Mouse (Mus musculus): ENCODE data around the gene 9430097D07Rik. TPM values are rescaled to one million over a fixed set of nuclear protein-coding genes. Genes with fewer than 3 reads are reported as not detected.

9430097D07Rik gene
- polyA plus RNA-seq, 1 experiment from 2014 or later: not detected

- Histone ChIP-seq H3K9ac (no peak overlapping the region), H3K4me3 (replicated peaks) (no peak overlapping the region), H3K27ac (no peak overlapping the region), H3K36me3 (no peaks in the 10 kb centered on the region), H3K27me3 (no peaks in the 10 kb centered on the region), H3K4me2 (no peak overlapping the region), H3K9me3 (replicated peaks) (no peaks in the 10 kb centered on the region), H3K4me1 (replicated peaks) (peaks cover 15% of the 10 kb centered on the region)
- WGBS (ENCODE audit: insufficient replicate concordance): 48% methylated on average over 7 of the region's 7 CpGs
- DNase-seq (no peak), ATAC-seq (ENCODE audit: low read depth) (no peak)
Observed at GRCm38 (mm10) chr2:32556019-32556418, 19.5 kb downstream of the 9430097D07Rik start.

GRCm38 (mm10) chr2:32555484-32555883 is 20.0 kb downstream of the 9430097D07Rik start:
- H3K4me2 ChIP-seq: no peak overlapping the region
- WGBS (ENCODE audit: insufficient replicate concordance): 47% methylated on average over 4 of the region's 4 CpGs
- no peak overlapping the region for H3K27ac ChIP-seq
- DNase-seq (no peak), ATAC-seq (ENCODE audit: low read depth) (no peak)
- no peak overlapping the region for H3K9ac ChIP-seq
- peaks cover 11% of the 10 kb centered on the region for H3K4me1 ChIP-seq (replicated peaks)
- H3K9me3 ChIP-seq (replicated peaks): no peaks in the 10 kb centered on the region
- H3K27me3 ChIP-seq: no peaks in the 10 kb centered on the region
- no peak overlapping the region for H3K4me3 ChIP-seq (replicated peaks)
- H3K36me3 ChIP-seq: no peaks in the 10 kb centered on the region

- no peak overlapping the region for H3K4me2 ChIP-seq
- ATAC-seq (ENCODE audit: low read depth): no peak
- DNase-seq: no peak
- H3K4me1 ChIP-seq (replicated peaks): 0 out of 2 replicates have a peak, but pooled peaks cover 4% of the 10 kb centered on the region
- H3K4me3 ChIP-seq (replicated peaks): no peak overlapping the region
- H3K36me3 ChIP-seq: no peaks in the 10 kb centered on the region
- H3K9ac ChIP-seq: no peak overlapping the region
- H3K9me3 ChIP-seq (replicated peaks): no peaks in the 10 kb centered on the region
- 20% methylated on average over 7 of the region's 7 CpGs for WGBS (ENCODE audit: insufficient replicate concordance)
- no peaks in the 10 kb centered on the region for H3K27me3 ChIP-seq
- H3K27ac ChIP-seq: no peak overlapping the region
Observed at GRCm38 (mm10) chr2:32553592-32554148, 21.8 kb downstream of the 9430097D07Rik start.

GRCm38 (mm10) chr2:32551236-32551635 is 24.2 kb downstream of the 9430097D07Rik start:
- Histone ChIP-seq H3K27ac (no peak overlapping the region), H3K9me3 (replicated peaks) (no peaks in the 10 kb centered on the region), H3K4me1 (replicated peaks) (0 out of 2 replicates have a peak, but pooled peaks cover 4% of the 10 kb centered on the region), H3K4me3 (replicated peaks) (no peak overlapping the region), H3K36me3 (no peaks in the 10 kb centered on the region), H3K27me3 (no peaks in the 10 kb centered on the region), H3K9ac (no peak overlapping the region), H3K4me2 (no peak overlapping the region)
- 69% methylated on average over 5 of the region's 5 CpGs for WGBS (ENCODE audit: insufficient replicate concordance)
- DNase-seq (no peak), ATAC-seq (ENCODE audit: low read depth) (no peak)

- Histone ChIP-seq H3K4me2 (no peak overlapping the region), H3K4me3 (replicated peaks) (no peak overlapping the region), H3K36me3 (no peaks in the 10 kb centered on the region), H3K9me3 (replicated peaks) (no peaks in the 10 kb centered on the region), H3K9ac (no peak overlapping the region), H3K4me1 (replicated peaks) (no peaks in the 10 kb centered on the region), H3K27me3 (no peaks in the 10 kb centered on the region), H3K27ac (no peak overlapping the region)
- DNase-seq (no peak), ATAC-seq (ENCODE audit: low read depth) (no peak)
- 58% methylated on average over 6 of the region's 6 CpGs for WGBS (ENCODE audit: insufficient replicate concordance)
Observed at GRCm38 (mm10) chr2:32549764-32550163, 25.7 kb downstream of the 9430097D07Rik start.

GRCm38 (mm10) chr2:32549171-32549570 is 26.3 kb downstream of the 9430097D07Rik start:
- 78% methylated on average over 9 of the region's 9 CpGs for WGBS (ENCODE audit: insufficient replicate concordance)
- ATAC-seq (ENCODE audit: low read depth) (no peak), DNase-seq (no peak)
- Histone ChIP-seq H3K36me3 (no peaks in the 10 kb centered on the region), H3K4me2 (no peak overlapping the region), H3K9me3 (replicated peaks) (no peaks in the 10 kb centered on the region), H3K4me3 (replicated peaks) (no peak overlapping the region), H3K4me1 (replicated peaks) (no peaks in the 10 kb centered on the region), H3K27ac (no peak overlapping the region), H3K27me3 (no peaks in the 10 kb centered on the region), H3K9ac (no peak overlapping the region)

GRCm38 (mm10) chr2:32547964-32548739 is 27.3 kb downstream of the 9430097D07Rik start:
- no peak for DNase-seq
- Histone ChIP-seq H3K27ac (no peak overlapping the region), H3K9me3 (replicated peaks) (no peaks in the 10 kb centered on the region), H3K36me3 (no peaks in the 10 kb centered on the region), H3K4me1 (replicated peaks) (no peaks in the 10 kb centered on the region), H3K4me3 (replicated peaks) (no peak overlapping the region), H3K27me3 (no peaks in the 10 kb centered on the region), H3K9ac (no peak overlapping the region), H3K4me2 (no peak overlapping the region)
- 64% methylated on average over 7 of the region's 7 CpGs for WGBS (ENCODE audit: insufficient replicate concordance)
- no peak for ATAC-seq (ENCODE audit: low read depth)

GRCm38 (mm10) chr2:32547380-32547779 is 28.1 kb downstream of the 9430097D07Rik start:
- H3K27ac ChIP-seq: no peak overlapping the region
- no peaks in the 10 kb centered on the region for H3K36me3 ChIP-seq
- H3K4me3 ChIP-seq (replicated peaks): no peak overlapping the region
- 75% methylated on average over 5 of the region's 5 CpGs for WGBS (ENCODE audit: insufficient replicate concordance)
- H3K4me2 ChIP-seq: no peak overlapping the region
- no peaks in the 10 kb centered on the region for H3K9me3 ChIP-seq (replicated peaks)
- no peaks in the 10 kb centered on the region for H3K27me3 ChIP-seq
- no peak for DNase-seq
- no peaks in the 10 kb centered on the region for H3K4me1 ChIP-seq (replicated peaks)
- no peak for ATAC-seq (ENCODE audit: low read depth)
- H3K9ac ChIP-seq: no peak overlapping the region

GRCm38 (mm10) chr2:32546951-32547350 is 28.5 kb downstream of the 9430097D07Rik start:
- no peak overlapping the region for H3K27ac ChIP-seq
- no peaks in the 10 kb centered on the region for H3K27me3 ChIP-seq
- no peak for DNase-seq
- H3K36me3 ChIP-seq: no peaks in the 10 kb centered on the region
- ATAC-seq (ENCODE audit: low read depth): no peak
- no peak overlapping the region for H3K9ac ChIP-seq
- H3K9me3 ChIP-seq (replicated peaks): no peaks in the 10 kb centered on the region
- no peak overlapping the region for H3K4me3 ChIP-seq (replicated peaks)
- H3K4me2 ChIP-seq: no peak overlapping the region
- H3K4me1 ChIP-seq (replicated peaks): no peaks in the 10 kb centered on the region
- WGBS (ENCODE audit: insufficient replicate concordance): 88% methylated on average over 1 of the region's 1 CpGs

- H3K9me3 ChIP-seq (replicated peaks): no peaks in the 10 kb centered on the region
- H3K36me3 ChIP-seq: no peaks in the 10 kb centered on the region
- H3K27ac ChIP-seq: no peak overlapping the region
- ATAC-seq (ENCODE audit: low read depth): no peak
- H3K27me3 ChIP-seq: peaks cover 28% of the 10 kb centered on the region
- no peak overlapping the region for H3K4me2 ChIP-seq
- no peak overlapping the region for H3K4me3 ChIP-seq (replicated peaks)
- H3K9ac ChIP-seq: no peak overlapping the region
- H3K4me1 ChIP-seq (replicated peaks): peaks cover 13% of the 10 kb centered on the region
- DNase-seq: no peak
- 79% methylated on average over 3 of the region's 3 CpGs for WGBS (ENCODE audit: insufficient replicate concordance)
Observed at GRCm38 (mm10) chr2:32543031-32543449, 32.4 kb downstream of the 9430097D07Rik start.

GRCm38 (mm10) chr2:32541986-32542573 is 33.4 kb downstream of the 9430097D07Rik start:
- H3K36me3 ChIP-seq: no peaks in the 10 kb centered on the region
- WGBS (ENCODE audit: insufficient replicate concordance): 40% methylated on average over 4 of the region's 4 CpGs
- H3K4me3 ChIP-seq (replicated peaks): no peak overlapping the region
- no peak overlapping the region for H3K4me2 ChIP-seq
- no peak for DNase-seq
- H3K9ac ChIP-seq: no peak overlapping the region
- ATAC-seq (ENCODE audit: low read depth): no peak
- peaks cover 23% of the 10 kb centered on the region for H3K4me1 ChIP-seq (replicated peaks)
- H3K9me3 ChIP-seq (replicated peaks): no peaks in the 10 kb centered on the region
- H3K27me3 ChIP-seq: peaks cover 38% of the 10 kb centered on the region
- H3K27ac ChIP-seq: no peak overlapping the region
